Mouse (Mus musculus) gastrocnemius, adult 2 months (tissue): Measurements from ENCODE around the gene Fat3. TPM values are rescaled to one million over a fixed set of nuclear protein-coding genes. Genes with fewer than 3 reads are reported as not detected.
A peak's percentile ranks its signal among the peaks of the same experiment; 100 is the strongest.

Experiments used
- DNase-seq: peaks from one replicate; pipeline ENCODE4 v3.0.0; 2022
- H3K27ac ChIP-seq: fragments of 200-600 bp; 2 replicates; pipeline ENCODE4 v1.8.1; 2022; ENCODE audit warnings: mild to moderate bottlenecking
- H3K4me3 ChIP-seq: fragments of 200-600 bp; 2 replicates; pipeline ENCODE4 v1.8.1; 2022; ENCODE audit warnings: mild to moderate bottlenecking, moderate library complexity
- CTCF ChIP-seq: fragments of 200-600 bp; IDR thresholded peaks from 2 replicates; pipeline ENCODE4 v1.8.1; 2022; ENCODE audit warnings: antibody characterized with exemption, mild to moderate bottlenecking, moderate library complexity
- intact Hi-C: fragments of 180-260 bp; cut with DNase I; formaldehyde crosslinking; loops from one replicate; pipeline ENCODE4 v1.15.1; 2025
- total RNA-seq, 2 experiments: library from RNA; stranded (reverse); gene quantifications; 2 replicates each; pipeline ENCODE4 v1.2.3; 2021

The Fat3 gene
- total RNA-seq, 2 experiments from 2014 or later: 0.26 to 0.64 TPM

- H3K4me3 ChIP-seq: no peak overlapping the region
- no peak for DNase-seq
- TF ChIP-seq CTCF: no peak
- H3K27ac ChIP-seq: no peak overlapping the region
- intact Hi-C loops: no loop called here
Observed at GRCm38 (mm10) chr9:16186461-16186860, 314.6 kb downstream of the Fat3 start.

- H3K27ac ChIP-seq: no peak overlapping the region
- intact Hi-C loops: no loop called here
- H3K4me3 ChIP-seq: no peak overlapping the region
- DNase-seq: no peak
- TF ChIP-seq CTCF: no peak
Observed at GRCm38 (mm10) chr9:16169238-16169637, 331.8 kb downstream of the Fat3 start.

GRCm38 (mm10) chr9:16168051-16168450, 333.0 kb downstream of the Fat3 start:
- Histone ChIP-seq H3K27ac (no peak overlapping the region), H3K4me3 (no peak overlapping the region)
- intact Hi-C loops: no loop called here
- TF ChIP-seq CTCF: no peak
- DNase-seq: no peak

- intact Hi-C loops: no loop called here
- Histone ChIP-seq H3K27ac (no peak overlapping the region), H3K4me3 (no peak overlapping the region)
- TF ChIP-seq CTCF: peak; percentile 11; the same call in 1 of the 2 replicates
- DNase-seq: no peak
Observed at GRCm38 (mm10) chr9:16159366-16159765, 341.7 kb downstream of the Fat3 start.

GRCm38 (mm10) chr9:16153580-16153930, 347.5 kb downstream of the Fat3 start:
- TF ChIP-seq CTCF: no peak
- no peak overlapping the region for H3K27ac ChIP-seq
- intact Hi-C loops: no loop called here
- no peak overlapping the region for H3K4me3 ChIP-seq
- DNase-seq: no peak

GRCm38 (mm10) chr9:16152756-16153579, 348.1 kb downstream of the Fat3 start:
- Histone ChIP-seq H3K4me3 (no peak overlapping the region), H3K27ac (no peak overlapping the region)
- DNase-seq: no peak
- no peak for TF ChIP-seq CTCF
- intact Hi-C loops: no loop called here

- H3K27ac ChIP-seq: no peak overlapping the region
- intact Hi-C loops: no loop called here
- DNase-seq: no peak
- no peak overlapping the region for H3K4me3 ChIP-seq
- no peak for TF ChIP-seq CTCF
Observed at GRCm38 (mm10) chr9:16150046-16150445, 351.0 kb downstream of the Fat3 start.

- H3K27ac ChIP-seq: no peak overlapping the region
- no peak overlapping the region for H3K4me3 ChIP-seq
- no peak for DNase-seq
- intact Hi-C loops: no loop called here
- TF ChIP-seq CTCF: no peak
Observed at GRCm38 (mm10) chr9:16147735-16148134, 353.4 kb downstream of the Fat3 start.

GRCm38 (mm10) chr9:16144684-16145083, 356.4 kb downstream of the Fat3 start:
- no peak for DNase-seq
- no peak for TF ChIP-seq CTCF
- intact Hi-C loops: no loop called here
- Histone ChIP-seq H3K4me3 (no peak overlapping the region), H3K27ac (no peak overlapping the region)

GRCm38 (mm10) chr9:16139300-16139699, 361.8 kb downstream of the Fat3 start:
- DNase-seq: no peak
- TF ChIP-seq CTCF: no peak
- H3K27ac ChIP-seq: no peak overlapping the region
- intact Hi-C loops: no loop called here
- H3K4me3 ChIP-seq: no peak overlapping the region

- TF ChIP-seq CTCF: no peak
- no peak for DNase-seq
- intact Hi-C loops: no loop called here
- Histone ChIP-seq H3K27ac (no peak overlapping the region), H3K4me3 (no peak overlapping the region)
Observed at GRCm38 (mm10) chr9:16133098-16133497, 368.0 kb downstream of the Fat3 start.

- no peak for DNase-seq
- Histone ChIP-seq H3K4me3 (no peak overlapping the region), H3K27ac (no peak overlapping the region)
- no peak for TF ChIP-seq CTCF
- intact Hi-C loops: no loop called here
Observed at GRCm38 (mm10) chr9:16132594-16132993, 368.5 kb downstream of the Fat3 start.

- DNase-seq: no peak
- no peak overlapping the region for H3K27ac ChIP-seq
- intact Hi-C loops: no loop called here
- no peak overlapping the region for H3K4me3 ChIP-seq
- TF ChIP-seq CTCF: no peak
Observed at GRCm38 (mm10) chr9:16121756-16122155, 379.3 kb downstream of the Fat3 start.
